Comparison of ENCODE assay signal across 18 mouse cellular contexts in the genomic region with DNA sequence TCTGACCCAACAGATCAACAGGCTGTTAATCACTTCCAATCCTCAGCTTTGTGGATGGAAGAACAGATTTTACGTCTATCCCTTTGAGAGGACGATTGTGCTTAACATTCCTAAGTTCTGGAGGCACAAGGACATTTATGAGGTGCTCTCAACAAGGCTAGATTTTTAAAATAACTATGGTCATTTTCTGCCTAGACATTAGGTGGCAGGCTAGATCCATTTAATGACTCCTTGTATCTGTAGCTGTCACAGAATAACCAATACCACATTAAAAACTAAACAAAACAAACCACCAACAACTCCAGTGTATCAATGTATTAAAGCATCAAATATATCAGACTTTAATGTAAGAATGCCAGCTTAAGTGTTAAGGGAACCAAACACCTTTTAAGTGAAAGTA. TPM values are rescaled to one million over a fixed set of nuclear protein-coding genes. Genes with fewer than 3 reads are reported as not detected.
DNase-seq lines count a peak whose midpoint lies in the region; ATAC-seq and TF ChIP-seq lines count a peak whose summit lies in the region.
"Had no signal": no experiment of that assay in that cellular context is flagged by ENCODE, and none has a peak within 500 bp of the region (broad histone marks: within the 10 kb centered on the region; RNA-seq: fewer than 3 reads in every experiment).

No protein-coding gene starts in this region.

- TF ChIP-seq CTCF in gastrocnemius, adult 2 months (IDR thresholded peaks at IDR 0.05): peak; percentile 25; the same call in 1 of the 2 replicates
- TF ChIP-seq CTCF in liver, postnatal 0 days (IDR thresholded peaks at IDR 0.05; ENCODE audit: low read depth): peak; percentile 40; the same call in 1 of the 2 replicates

- no peaks in the 10 kb centered on the region for H3K36me3 ChIP-seq in liver, postnatal 0 days (replicated peaks; ENCODE audit: insufficient read depth, low read length)
- no peaks in the 10 kb centered on the region for H3K36me3 ChIP-seq in liver, embryonic 11.5 days (ENCODE audit: control insufficient read depth, insufficient read depth, low read length)
- H3K36me3 ChIP-seq: embryonic facial prominence, embryonic 12.5 days; limb, embryonic 12.5 days had no signal

- H3K4me3 ChIP-seq in gastrocnemius, adult 2 months: no peak overlapping the region
- no peak overlapping the region for H3K4me3 ChIP-seq in liver, postnatal 0 days (ENCODE audit: low read depth, low read length)
- no peak overlapping the region for H3K4me3 ChIP-seq in liver, embryonic 11.5 days (ENCODE audit: low read depth, low read length)
- H3K4me3 ChIP-seq: embryonic facial prominence, embryonic 12.5 days; limb, embryonic 12.5 days had no signal

- no peak for DNase-seq in gastrocnemius, adult 2 months
- no peak for DNase-seq in gastrocnemius, postnatal 36 days
- no peak for DNase-seq in liver, postnatal 0 days
- no peak for DNase-seq in liver, embryonic 11.5 days (ENCODE audit: low spot score)
- peak; percentile 45 for DNase-seq in Muller cell, postnatal 12 days (ENCODE audit: inconsistent ontology term)
- no peak for DNase-seq in cerebellum, adult 18-20 months
- DNase-seq in cerebellum, postnatal 4 days (ENCODE audit: low spot score in 2 of 2): no peak
- DNase-seq: cerebellum, adult 9-11 months; thymus, adult 18-20 months had no signal

- TF ChIP-seq EP300 in liver, postnatal 0 days (IDR thresholded peaks at IDR 0.05; ENCODE audit: low read depth): no peak

- H3K27ac ChIP-seq in gastrocnemius, adult 2 months: no peak overlapping the region
- H3K27ac ChIP-seq in liver, postnatal 0 days (ENCODE audit: low read depth): no peak overlapping the region
- H3K27ac ChIP-seq in liver, embryonic 11.5 days (ENCODE audit: low read depth, low read length): no peak overlapping the region
- H3K27ac ChIP-seq: embryonic facial prominence, embryonic 12.5 days; limb, embryonic 12.5 days had no signal

- ATAC-seq in liver, postnatal 0 days: no peak
- ATAC-seq in liver, embryonic 11.5 days (replicated peaks; ENCODE audit: low FRiP score): no peak
- ATAC-seq in megakaryocyte progenitor cell, adult 5-6 weeks (replicated peaks; ENCODE audit: poor library complexity): peak; percentile 87
- ATAC-seq: inflammation-experienced regulatory T-cells, adult 6 months had no signal

- no peak overlapping the region for H3K9ac ChIP-seq in liver, postnatal 0 days (replicated peaks)
- H3K9ac ChIP-seq in liver, embryonic 11.5 days (ENCODE audit: low read depth, low read length): no peak overlapping the region
- H3K9ac ChIP-seq: embryonic facial prominence, embryonic 12.5 days; limb, embryonic 12.5 days had no signal

- H3K27me3 ChIP-seq in liver, postnatal 0 days (ENCODE audit: insufficient read depth, low read length): no peaks in the 10 kb centered on the region
- no peaks in the 10 kb centered on the region for H3K27me3 ChIP-seq in liver, embryonic 11.5 days (replicated peaks; ENCODE audit: control insufficient read depth, insufficient read depth, low read length)
- H3K27me3 ChIP-seq: embryonic facial prominence, embryonic 12.5 days; limb, embryonic 12.5 days had no signal

- H3K4me2 ChIP-seq in liver, postnatal 0 days (ENCODE audit: low read depth, low read length): no peak overlapping the region
- no peak overlapping the region for H3K4me2 ChIP-seq in liver, embryonic 11.5 days
- H3K4me2 ChIP-seq: embryonic facial prominence, embryonic 12.5 days; limb, embryonic 12.5 days had no signal

- 27% methylated on average over 2 of the region's 2 CpGs for WGBS in liver, postnatal 0 days (ENCODE audit: insufficient replicate concordance)
- WGBS in liver, embryonic 11.5 days: 18% methylated on average over 2 of the region's 2 CpGs

- intact Hi-C loops in gastrocnemius, adult 2 months (cut with DNase I): no loop called here
- intact Hi-C loops in gastrocnemius, postnatal 36 days (cut with DNase I): no loop called here

- no peaks in the 10 kb centered on the region for H3K4me1 ChIP-seq in liver, postnatal 0 days (ENCODE audit: insufficient read depth)
- no peaks in the 10 kb centered on the region for H3K4me1 ChIP-seq in liver, embryonic 11.5 days (replicated peaks; ENCODE audit: control insufficient read depth, insufficient read depth, low read length)
- H3K4me1 ChIP-seq: embryonic facial prominence, embryonic 12.5 days; limb, embryonic 12.5 days had no signal

- no peaks in the 10 kb centered on the region for H3K9me3 ChIP-seq in liver, postnatal 0 days (ENCODE audit: low read length)
- H3K9me3 ChIP-seq in liver, embryonic 11.5 days (ENCODE audit: control insufficient read depth, low read length): no peaks in the 10 kb centered on the region
- H3K9me3 ChIP-seq: embryonic facial prominence, embryonic 12.5 days; limb, embryonic 12.5 days had no signal

RNA-seq across cellular contexts. Expression of a gene that starts 2.4 kb away (rescaled TPM):
- not detected for total RNA-seq in gastrocnemius, adult 2 months (2021)
- not detected for total RNA-seq in gastrocnemius, postnatal 36 days (2021)
- polyA plus RNA-seq in liver, postnatal 0 days (2015; fragmentation: Nextera tagmentation; extraction: Ambion mirVana): 0.45 and 0.60 TPM in 2 replicates
- polyA plus RNA-seq in liver, embryonic 11.5 days (2014; fragmentation: Nextera tagmentation; extraction: Ambion mirVana): not detected in 2 replicates
- total RNA-seq in megakaryocyte progenitor cell, adult 5-6 weeks (2015): 0.49 TPM in 1 of 2 replicates, not detected in the other
- total RNA-seq in megakaryocyte progenitor cell, adult 5-6 weeks (2017): not detected in 2 replicates
- total RNA-seq: gastrocnemius, adult 18-20 months; layer of hippocampus, adult 8-10 months had no signal
- polyA plus RNA-seq: embryonic facial prominence, embryonic 12.5 days; forebrain, embryonic 11.5 days; heart, embryonic 16.5 days; limb, embryonic 12.5 days; lung, embryonic 16.5 days had no signal

RNA-seq across cellular contexts. Expression of a gene that starts 16.3 kb away (rescaled TPM):
- total RNA-seq in gastrocnemius, adult 2 months (2021): not detected
- not detected for total RNA-seq in gastrocnemius, postnatal 36 days (2021)
- 2.1 and 2.7 TPM in 2 replicates for polyA plus RNA-seq in liver, postnatal 0 days (2015; fragmentation: Nextera tagmentation; extraction: Ambion mirVana)
- not detected in 2 replicates for polyA plus RNA-seq in liver, embryonic 11.5 days (2014; fragmentation: Nextera tagmentation; extraction: Ambion mirVana)
- 0.78 TPM in 1 of 2 replicates, not detected in the other for total RNA-seq in megakaryocyte progenitor cell, adult 5-6 weeks (2015)
- 2.3 and 2.5 TPM in 2 replicates for total RNA-seq in megakaryocyte progenitor cell, adult 5-6 weeks (2017)
- total RNA-seq: gastrocnemius, adult 18-20 months; layer of hippocampus, adult 8-10 months had no signal
- polyA plus RNA-seq: embryonic facial prominence, embryonic 12.5 days; forebrain, embryonic 11.5 days; limb, embryonic 12.5 days had no signal

RNA-seq across cellular contexts. Expression of a gene that starts 42.4 kb away (rescaled TPM):
- 10 to 100 TPM; 64.0 to 81.6 TPM for total RNA-seq in gastrocnemius, adult 2 months (2021)
- 10 to 100 TPM; 38.1 to 59.3 TPM for total RNA-seq in gastrocnemius, postnatal 36 days (2021)
- 37.3 and 38.5 TPM in 2 replicates for polyA plus RNA-seq in liver, postnatal 0 days (2015; fragmentation: Nextera tagmentation; extraction: Ambion mirVana)
- polyA plus RNA-seq in liver, embryonic 11.5 days (2014; fragmentation: Nextera tagmentation; extraction: Ambion mirVana): 16.6 and 17.7 TPM in 2 replicates
- 19.0 and 19.4 TPM in 2 replicates for total RNA-seq in megakaryocyte progenitor cell, adult 5-6 weeks (2015)
- 45.5 and 62.8 TPM in 2 replicates for total RNA-seq in megakaryocyte progenitor cell, adult 5-6 weeks (2017)

RNA-seq across cellular contexts. Expression of a gene that starts 48.3 kb away (rescaled TPM):
- not detected for total RNA-seq in gastrocnemius, adult 2 months (2021)
- total RNA-seq in gastrocnemius, postnatal 36 days (2021): not detected
- 2.3 and 2.5 TPM in 2 replicates for polyA plus RNA-seq in liver, postnatal 0 days (2015; fragmentation: Nextera tagmentation; extraction: Ambion mirVana)
- not detected in 2 replicates for polyA plus RNA-seq in liver, embryonic 11.5 days (2014; fragmentation: Nextera tagmentation; extraction: Ambion mirVana)
- 5.7 and 8.2 TPM in 2 replicates for total RNA-seq in megakaryocyte progenitor cell, adult 5-6 weeks (2015)
- 11.8 and 12.2 TPM in 2 replicates for total RNA-seq in megakaryocyte progenitor cell, adult 5-6 weeks (2017)
- total RNA-seq: gastrocnemius, adult 18-20 months; layer of hippocampus, adult 8-10 months had no signal
- polyA plus RNA-seq: limb, embryonic 12.5 days had no signal
